Mouse (Mus musculus): Measurements from ENCODE around the gene Xrra1.
"Not testable (repeated sequence)": the region's sequence is repeated elsewhere in the genome, so short reads cannot be mapped to it uniquely, and the experiment has no call there.

The Xrra1 gene

DNA sequence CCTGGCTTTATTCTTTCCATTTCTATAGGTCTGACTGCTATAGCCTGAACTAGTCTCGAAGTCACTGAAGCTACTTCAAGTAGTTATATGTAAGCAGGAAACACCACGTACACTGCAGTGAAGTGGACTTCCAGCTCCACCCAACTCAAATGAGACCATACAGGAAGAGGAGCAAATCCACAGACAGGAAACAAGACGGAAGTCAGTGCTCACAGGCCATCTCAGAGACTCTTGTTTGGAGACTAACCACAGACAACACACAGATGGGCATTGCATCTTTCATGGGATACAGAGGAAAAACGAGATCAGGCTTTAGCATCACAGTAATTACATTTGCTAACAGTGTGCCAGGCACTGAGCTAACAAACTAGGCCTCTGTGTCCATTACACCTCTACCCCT is 87.4 kb downstream of the Xrra1 start:
- DNase-seq (ENCODE audit: extremely low read depth, low read depth, low spot score) = no peak

DNA sequence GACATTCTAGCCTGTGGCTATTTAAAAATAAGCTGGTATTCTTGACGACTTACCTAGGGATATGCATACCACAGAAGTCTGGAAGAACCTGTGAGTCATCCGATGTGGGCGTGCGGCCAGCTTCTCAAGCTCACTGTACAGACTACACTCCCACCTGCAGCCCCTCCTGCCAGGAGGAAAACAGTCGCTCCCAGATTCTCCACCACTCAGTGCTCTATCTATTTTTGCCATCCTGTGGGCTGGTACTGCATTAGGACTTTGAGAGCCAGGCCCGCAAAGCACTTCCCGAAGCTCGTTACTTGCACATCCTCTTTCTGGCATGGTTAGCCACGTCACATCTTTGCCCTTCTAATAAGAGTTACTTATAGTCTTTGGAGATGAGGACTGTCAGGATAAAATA is 88.4 kb downstream of the Xrra1 start:
- DNase-seq (ENCODE audit: extremely low read depth, low read depth, low spot score) = no peak

DNA sequence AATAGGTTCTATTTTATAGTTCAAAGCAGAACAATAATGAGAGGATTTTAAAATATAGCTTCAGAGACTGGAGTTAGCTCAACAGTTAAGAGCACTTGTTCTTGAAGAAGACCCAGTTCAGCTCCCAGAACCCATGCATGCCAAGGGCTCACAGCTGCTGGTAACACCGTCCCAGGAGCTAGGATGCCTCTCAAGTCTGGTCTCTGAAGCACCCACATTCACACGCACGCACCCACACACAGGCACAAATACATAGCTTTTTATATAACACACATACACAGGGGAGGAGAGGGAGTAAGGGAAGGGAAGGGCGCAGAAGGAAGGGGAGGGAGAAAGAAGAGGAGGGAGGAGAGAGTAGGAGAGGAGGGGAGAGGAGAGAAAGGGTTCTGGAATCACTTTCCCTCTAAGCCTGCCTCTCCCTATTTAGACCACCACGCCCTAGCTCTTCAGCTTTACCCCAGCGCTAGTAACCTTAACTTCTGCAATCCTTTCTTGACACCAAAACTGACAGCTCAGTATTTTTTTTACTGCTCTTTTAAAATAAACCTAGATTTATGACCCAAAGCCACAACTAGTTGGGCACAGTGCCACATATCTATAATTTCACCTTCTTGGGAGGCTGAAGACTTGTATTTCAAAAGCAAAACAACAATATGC is 94.7 kb downstream of the Xrra1 start:
- DNase-seq (ENCODE audit: extremely low read depth, low read depth, low spot score) = no peak

DNA sequence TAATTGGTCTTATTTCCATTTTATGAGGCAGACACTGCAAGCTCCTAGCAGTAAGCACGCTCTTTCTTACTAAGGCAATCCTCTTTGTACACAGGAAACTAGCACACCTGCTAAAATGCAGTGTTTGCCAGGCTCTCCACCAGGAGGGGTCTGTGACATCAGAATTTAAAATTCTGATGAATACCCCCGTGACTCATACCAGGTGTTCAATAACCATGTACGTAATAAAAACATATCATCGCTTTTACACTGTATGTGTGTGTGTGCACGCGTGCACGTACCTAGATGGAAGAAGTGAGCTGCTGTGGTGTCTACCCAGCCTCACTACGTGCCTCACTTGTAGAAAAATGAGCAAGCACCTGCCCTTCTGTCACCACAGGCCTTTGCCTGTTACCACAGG is 95.3 kb downstream of the Xrra1 start:
- DNase-seq (ENCODE audit: extremely low read depth, low read depth, low spot score) = no peak

DNA sequence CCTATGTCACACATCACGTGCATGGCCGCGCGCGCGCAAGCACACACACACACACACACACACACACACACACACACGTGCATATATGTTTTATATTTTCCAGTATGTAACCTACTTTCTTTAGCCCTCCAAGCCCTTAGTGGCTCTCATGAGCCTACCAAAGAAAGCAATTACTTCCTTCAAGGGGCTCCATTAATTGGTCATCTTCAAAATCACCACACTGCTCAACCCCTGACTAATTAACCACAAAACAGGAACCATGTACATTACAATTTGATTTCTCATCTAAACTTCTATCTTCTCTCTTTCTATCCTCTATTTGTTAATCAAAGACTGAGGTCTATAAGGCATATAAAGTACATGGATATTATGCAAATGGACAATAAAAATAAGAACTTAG is 97.2 kb downstream of the Xrra1 start:
- DNase-seq (ENCODE audit: extremely low read depth, low read depth, low spot score) = no peak

DNA sequence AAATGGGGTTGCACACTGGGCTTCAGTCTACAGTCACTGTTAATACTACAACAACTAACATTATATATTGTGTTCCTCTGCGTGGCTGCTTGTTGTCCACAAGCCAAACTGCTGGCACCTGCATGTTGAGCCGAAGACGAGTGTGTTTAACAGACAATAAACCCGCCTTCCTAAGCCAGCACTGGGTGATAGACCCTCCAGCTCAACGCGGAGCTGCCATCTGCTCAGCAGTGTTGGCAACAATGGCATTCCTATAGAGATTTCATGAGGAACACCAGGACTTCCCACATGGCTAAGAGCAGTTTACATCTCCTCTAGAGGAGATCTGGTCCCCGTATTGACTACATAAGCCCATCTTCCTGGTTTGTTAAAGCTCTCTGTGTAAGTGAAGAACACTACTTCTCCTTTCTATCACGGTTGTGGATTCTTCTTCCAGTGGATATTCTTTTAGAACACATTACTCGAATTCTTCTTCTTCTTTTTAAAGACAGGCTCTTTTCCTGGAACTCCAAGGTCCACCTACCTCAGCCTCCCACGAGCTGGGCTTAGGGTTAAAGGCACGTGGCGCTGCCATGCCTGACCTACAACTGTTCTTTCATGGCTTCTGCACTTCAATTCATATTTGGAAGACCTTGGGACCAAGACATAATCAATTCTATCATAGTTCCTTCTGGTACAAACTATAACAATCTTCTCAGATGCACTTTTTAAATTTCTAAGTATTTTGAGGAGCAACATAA is 98.5 kb downstream of the Xrra1 start:
- no peak for DNase-seq (ENCODE audit: extremely low read depth, low read depth, low spot score)

DNA sequence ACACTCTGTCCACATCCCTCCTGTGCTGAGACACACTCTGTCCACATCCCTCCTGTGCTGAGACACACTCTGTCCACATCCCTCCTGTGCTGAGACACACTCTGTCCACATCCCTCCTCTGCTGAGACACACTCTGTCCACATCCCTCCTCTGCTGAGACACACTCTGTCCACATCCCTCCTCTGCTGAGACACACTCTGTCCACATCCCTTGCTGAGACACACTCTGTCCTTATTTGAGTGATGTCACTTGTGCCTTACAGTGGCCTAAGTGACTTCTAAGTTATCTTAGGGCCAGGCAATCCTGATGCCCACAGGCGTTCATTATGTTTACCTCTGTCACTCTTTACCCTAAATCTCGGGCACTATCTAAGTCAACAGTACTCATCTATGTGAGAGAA is 101.7 kb downstream of the Xrra1 start:
- not testable (repeated sequence) for DNase-seq (ENCODE audit: extremely low read depth, low read depth, low spot score)

DNA sequence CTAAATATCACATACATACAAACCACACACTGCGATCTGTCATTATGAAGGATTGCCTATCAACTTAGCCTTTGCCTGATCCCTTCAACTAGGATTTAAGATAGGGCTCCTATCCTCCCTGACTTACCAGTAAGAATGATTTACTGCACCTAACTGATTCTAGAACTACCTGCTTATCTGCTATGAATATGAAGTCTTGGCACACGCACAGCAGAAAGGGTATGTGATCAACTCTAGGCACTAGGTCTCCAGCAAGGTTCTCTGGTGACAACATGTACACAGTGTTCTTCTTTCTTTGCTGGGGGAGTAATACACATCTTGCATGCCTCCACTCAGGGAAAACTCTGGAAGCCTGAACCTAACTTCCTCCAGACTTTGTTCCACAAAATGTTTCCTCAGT is 102.6 kb downstream of the Xrra1 start:
- DNase-seq (ENCODE audit: extremely low read depth, low read depth, low spot score) = no peak

DNA sequence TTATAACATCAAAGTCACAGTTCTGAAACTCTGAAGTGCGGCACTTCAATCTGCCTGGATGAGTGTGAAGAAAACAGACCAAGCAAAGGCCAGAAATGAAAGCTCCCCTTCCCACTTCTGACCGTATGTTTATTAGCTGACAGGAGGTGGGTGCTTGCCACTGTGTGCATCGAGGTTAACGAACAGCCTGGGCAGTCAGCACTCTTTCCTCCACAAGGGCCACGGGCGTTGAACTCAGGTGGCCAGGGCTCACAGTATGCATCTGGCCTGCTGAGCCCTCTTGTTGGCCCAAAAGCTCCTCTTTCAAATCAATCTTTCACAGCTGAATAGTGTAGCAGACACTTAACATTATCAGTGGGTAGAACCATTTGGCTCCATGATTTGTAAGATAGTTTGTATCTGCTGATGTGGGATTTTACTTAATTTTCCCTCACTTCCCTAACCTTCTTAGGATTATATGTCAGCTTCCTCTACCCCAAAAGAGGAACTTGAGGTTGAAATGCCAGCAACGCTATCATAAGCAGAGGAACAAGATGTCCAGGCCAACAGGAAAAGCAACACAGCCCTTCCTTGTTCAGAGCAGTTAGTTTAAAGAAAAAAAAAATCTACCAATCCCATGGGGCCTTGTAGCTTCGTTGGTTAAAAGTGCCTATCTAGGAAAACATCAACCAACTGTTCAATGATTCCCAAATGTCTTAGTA is 103.8 kb downstream of the Xrra1 start:
- no peak for DNase-seq (ENCODE audit: extremely low read depth, low read depth, low spot score)

DNA sequence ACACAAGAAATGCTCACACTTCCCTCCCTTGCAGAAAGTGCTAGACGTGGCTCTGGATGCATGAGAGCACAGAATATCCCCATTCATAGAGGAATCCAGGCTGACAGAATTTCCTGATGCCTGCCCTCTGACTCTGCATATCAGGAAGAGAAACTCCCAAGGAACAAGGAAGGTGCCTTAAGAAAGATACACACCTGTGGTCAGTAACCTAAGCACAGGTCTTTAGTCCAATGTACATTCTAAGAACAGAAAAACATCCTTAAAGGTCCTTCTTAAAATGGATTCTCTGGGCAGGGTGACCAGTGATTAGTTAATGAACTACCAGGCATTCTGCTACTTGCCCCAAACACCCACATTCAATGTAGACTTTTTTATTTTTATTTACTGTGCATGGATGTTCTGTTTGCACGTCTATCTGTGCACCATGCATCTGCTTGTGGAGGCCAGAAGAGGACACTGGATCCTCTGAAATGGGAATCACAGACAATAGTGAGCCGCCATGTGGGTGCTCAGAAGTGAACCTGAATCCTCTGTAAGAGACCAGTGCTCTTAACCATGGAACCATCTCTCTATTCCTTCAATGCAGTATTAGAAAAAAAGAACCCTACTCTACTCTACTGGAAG is 104.4 kb downstream of the Xrra1 start:
- DNase-seq (ENCODE audit: extremely low read depth, low read depth, low spot score) = no peak

DNA sequence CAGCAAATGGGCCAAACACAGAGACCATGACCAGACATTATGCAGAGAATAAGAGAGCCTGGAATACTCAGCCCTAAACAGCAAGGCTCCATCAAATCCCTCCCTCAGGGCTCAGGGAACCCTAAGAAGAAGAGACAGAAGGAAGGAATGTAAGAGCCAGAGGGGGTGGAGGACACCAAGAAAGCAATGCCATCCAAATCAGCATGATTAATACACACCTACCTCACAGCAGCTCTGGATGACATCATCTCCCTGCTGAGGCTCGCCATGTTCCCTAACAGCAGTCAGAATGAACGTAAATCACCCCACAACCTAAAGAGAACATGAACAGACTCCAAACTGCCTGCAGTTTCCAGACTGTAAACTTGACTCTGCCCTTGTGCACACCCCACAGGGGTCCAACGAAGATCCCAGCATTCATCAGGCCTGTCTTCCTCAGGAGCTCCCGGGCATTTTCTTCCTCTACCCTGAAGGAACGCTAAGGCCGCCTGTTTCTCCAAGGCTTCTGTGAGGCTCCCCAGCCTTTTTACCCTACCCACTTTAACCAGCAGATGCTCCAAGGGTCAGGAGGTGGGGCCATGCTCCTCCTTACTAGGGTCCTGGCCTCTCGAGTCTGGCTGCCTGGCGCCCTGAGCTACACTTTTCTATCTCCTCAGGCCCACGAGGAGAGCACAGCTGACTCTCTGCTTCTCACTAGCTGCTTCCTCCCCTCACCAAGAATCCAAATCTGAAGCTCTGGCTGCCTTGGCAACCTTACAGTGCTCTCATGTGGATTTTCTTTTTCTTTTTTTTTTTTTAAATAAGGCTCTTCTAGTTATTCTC is 106.3 kb downstream of the Xrra1 start:
- no peak for DNase-seq (ENCODE audit: extremely low read depth, low read depth, low spot score)

DNA sequence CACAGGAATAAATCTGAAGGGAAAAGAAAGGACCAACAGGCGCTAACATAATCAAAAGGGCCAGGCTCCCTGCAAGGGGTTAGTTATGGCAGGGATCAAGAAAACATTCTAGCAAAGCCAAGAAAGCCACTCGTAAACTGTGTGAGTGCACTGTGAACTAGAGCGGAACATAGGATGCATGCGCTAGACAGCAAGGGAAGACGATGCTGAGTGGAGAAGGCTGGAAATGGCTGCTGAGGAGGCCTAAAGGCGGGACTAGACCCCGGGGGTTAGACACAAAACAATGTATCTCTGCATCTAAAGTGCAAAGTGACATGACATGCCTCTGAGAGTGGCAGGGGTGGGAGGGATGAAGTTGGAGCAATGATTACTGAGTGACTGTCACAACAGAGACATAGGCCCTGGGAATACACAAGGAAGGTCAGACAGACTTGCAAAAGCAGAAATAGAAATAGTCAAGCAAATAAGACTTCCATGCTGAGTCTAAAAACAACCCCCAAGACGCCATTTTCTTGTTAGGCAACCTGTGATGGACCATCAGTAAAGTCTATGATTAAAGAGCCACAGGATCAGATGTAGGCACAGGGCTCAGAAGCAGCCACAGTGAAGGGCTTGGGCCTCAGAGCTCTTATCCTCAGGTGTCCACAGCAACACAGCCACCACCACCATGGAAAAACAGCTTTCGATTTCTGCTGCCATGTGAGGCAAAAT is 107.2 kb downstream of the Xrra1 start:
- no peak for DNase-seq (ENCODE audit: extremely low read depth, low read depth, low spot score)

All from fat pad, adult 2 months (tissue).